Mouse (Mus musculus) small intestine, adult 2 months (tissue): ENCODE results near the gene Rpap1.

Experiments
- CTCF ChIP-seq: fragments of 200-500 bp; IDR thresholded peaks from 2 replicates; pipeline ENCODE4 v1.5.1; 2012; ENCODE audit warnings: low read depth, mild to moderate bottlenecking, control low read depth, inconsistent platforms, low read length, moderate library complexity, mixed read lengths; ENCODE audit not compliant: insufficient replicate concordance, insufficient read length; ENCODE audit errors: extremely low read depth
- POLR2A ChIP-seq: fragments of 200-500 bp; IDR thresholded peaks from 2 replicates; pipeline ENCODE4 v1.6.1; 2012; ENCODE audit warnings: low read depth, mild to moderate bottlenecking, control low read depth, inconsistent platforms, low read length, moderate library complexity

- no peak for TF ChIP-seq CTCF
- TF ChIP-seq POLR2A = no peak
Observed at GRCm38 (mm10) chr2:119797279-119797783, 10.0 kb upstream of the Rpap1 start, which contains the start of gene Tyro3.
